Mouse (Mus musculus) right cerebral cortex, postnatal 14 days (tissue): ENCODE results near the gene Rnf123.

Source experiments
- DNase-seq: peaks from one replicate; pipeline ENCODE4 v3.0.0; 2022

The Rnf123 gene

GRCm38 (mm10) chr9:108099619-108100018 is 16.5 kb upstream of the Rnf123 start:
- no peak for DNase-seq

GRCm38 (mm10) chr9:108095949-108096712 is 13.0 kb upstream of the Rnf123 start:
- no peak for DNase-seq

GRCm38 (mm10) chr9:108095518-108095917 is 12.4 kb upstream of the Rnf123 start:
- DNase-seq, result no peak

- DNase-seq, result no peak
These were observed 11.9 kb upstream of the Rnf123 start for GRCm38 (mm10) chr9:108094998-108095411.

- DNase-seq, result peak; percentile 88
These were observed 11.2 kb upstream of the Rnf123 start, which contains the start of gene Apeh for GRCm38 (mm10) chr9:108094184-108094941. Gene Apeh, minus strand, starts transcription at chr9:108094606.

- DNase-seq, result no peak
These were observed 10.4 kb upstream of the Rnf123 start for GRCm38 (mm10) chr9:108093586-108093985.

- DNase-seq, result no peak
These were observed 7.5 kb upstream of the Rnf123 start for GRCm38 (mm10) chr9:108090611-108091120.

GRCm38 (mm10) chr9:108085261-108085660 is 2.1 kb upstream of the Rnf123 start:
- no peak for DNase-seq

GRCm38 (mm10) chr9:108083561-108083960 is 415 bp upstream of the Rnf123 start:
- DNase-seq, result no peak

GRCm38 (mm10) chr9:108082549-108082948 is 597 bp downstream of the Rnf123 start:
- DNase-seq, result no peak

GRCm38 (mm10) chr9:108080168-108080567 is 3.0 kb downstream of the Rnf123 start, which contains the start of gene Mst1:
Gene Mst1, plus strand, starts transcription at chr9:108080436.
- no peak for DNase-seq

- DNase-seq, result no peak
These were observed 9.8 kb downstream of the Rnf123 start for GRCm38 (mm10) chr9:108073141-108073930.

GRCm38 (mm10) chr9:108072481-108072924 is 10.6 kb downstream of the Rnf123 start:
- DNase-seq, result no peak

- DNase-seq, result no peak
These were observed 11.3 kb downstream of the Rnf123 start for GRCm38 (mm10) chr9:108071801-108072200.

- DNase-seq, result no peak
These were observed 13.6 kb downstream of the Rnf123 start for GRCm38 (mm10) chr9:108069529-108069928.

GRCm38 (mm10) chr9:108069007-108069406 is 14.1 kb downstream of the Rnf123 start:
- no peak for DNase-seq

GRCm38 (mm10) chr9:108067900-108068299 is 15.2 kb downstream of the Rnf123 start:
- peak; percentile 79 for DNase-seq

GRCm38 (mm10) chr9:108067199-108067598 is 15.9 kb downstream of the Rnf123 start:
- no peak for DNase-seq

- peak; percentile 69 for DNase-seq
These were observed 17.6 kb downstream of the Rnf123 start for GRCm38 (mm10) chr9:108065491-108066011.

- peak; percentile 2 for DNase-seq
These were observed 19.8 kb downstream of the Rnf123 start for GRCm38 (mm10) chr9:108063361-108063760.

- no peak for DNase-seq
These were observed 21.0 kb downstream of the Rnf123 start for GRCm38 (mm10) chr9:108062142-108062541.

- peak; percentile 4 for DNase-seq
These were observed 24.9 kb downstream of the Rnf123 start for GRCm38 (mm10) chr9:108058291-108058690.

GRCm38 (mm10) chr9:108057262-108057562 is 25.9 kb downstream of the Rnf123 start:
- no peak for DNase-seq
